ENCODE assay signal across 8 mouse cellular contexts in genomic region chr11:117987968-117988367, GRCm38 (mm10). TPM values are rescaled to one million over a fixed set of nuclear protein-coding genes. Genes with fewer than 3 reads are reported as not detected.
DNase-seq lines count a peak whose midpoint lies in the region; TF ChIP-seq lines count a peak whose summit lies in the region.

No protein-coding gene starts in this region.

- no peaks in the 10 kb centered on the region for H3K9me3 ChIP-seq in ES-E14 (ENCODE audit: control insufficient read depth, insufficient read depth, low read depth, low read length)

- no peak overlapping the region for H3K27ac ChIP-seq in ES-E14 (ENCODE audit: insufficient read depth, low read depth, low read length, poor library complexity, severe bottlenecking)

- H3K9ac ChIP-seq in ES-E14 (ENCODE audit: insufficient read depth, low read depth, low read length, poor library complexity, severe bottlenecking) = peak overlapping the region; percentile 82; the same call in 1 of the 2 replicates

- no peak for DNase-seq in ES-E14 (ENCODE audit: low read depth, low spot score)
- peak; percentile 80 for DNase-seq in c-Kit-positive CD71-positive TER-119-positive erythroid progenitor cells, embryonic 14.5 days (ENCODE audit: low spot score)
- DNase-seq in induced T-regulatory cell, adult 2 months (ENCODE audit: low read depth) = peak; percentile 72
- DNase-seq in lung, postnatal 25 days (ENCODE audit: low spot score) = peak; percentile 55
- no peak for DNase-seq in adrenal gland, postnatal 25 days
- DNase-seq in layer of hippocampus, adult 11-12 months (ENCODE audit: low spot score) = no peak
- no peak for DNase-seq in adrenal gland, adult 8-10 months
- DNase-seq in retina, embryonic 14.5 days (ENCODE audit: low spot score) = no peak

- H3K4me1 ChIP-seq in ES-E14 (ENCODE audit: control insufficient read depth in 2 of 2, insufficient read depth in 2 of 2, low read length in 2 of 2, poor library complexity in 1 of 2) = peaks cover 8 to 33% of the 10 kb centered on the region in 2 experiments

- in situ Hi-C loops in ES-E14 (cut with MboI; ENCODE audit: low sequenced_read_pairs in 2 of 2, unreplicated experiment in 2 of 2) = no loop called here

- peak overlapping the region; percentile 86 to 95 for H3K4me3 ChIP-seq in ES-E14 (ENCODE audit: insufficient read depth in 1 of 2, low read depth in 1 of 2, low read length in 2 of 2, poor library complexity in 1 of 2, severe bottlenecking in 1 of 2)

- no peaks in the 10 kb centered on the region for H3K36me3 ChIP-seq in ES-E14 (ENCODE audit: control insufficient read depth, insufficient read depth, low read length, poor library complexity, severe bottlenecking)

TF ChIP-seq in ES-E14, 5 proteins besides CTCF, POLR2A, EP300 and RAD21:
- TF ChIP-seq CHD2 (IDR thresholded peaks at IDR 0.05; ENCODE audit: low read depth, low read length) (no peak), MAFK (IDR thresholded peaks at IDR 0.05; ENCODE audit: insufficient read depth, low read depth, low read length) (no peak), ZC3H11A (IDR thresholded peaks at IDR 0.05; ENCODE audit: borderline replicate concordance, low read depth, low read length) (no peak), ZNF384 (IDR thresholded peaks at IDR 0.05; ENCODE audit: low read depth, low read length) (no peak), HCFC1 (IDR thresholded peaks at IDR 0.05; ENCODE audit: borderline replicate concordance, insufficient read depth, low read length) (no peak)

RNA-seq across cellular contexts. Expression of gene Pgs1, which starts 1.9 kb away (rescaled TPM):
- total RNA-seq in ES-E14 (2012; rRNA removed) = 95.2 and 101 TPM in 2 replicates
- total RNA-seq in adrenal gland, postnatal 25 days (2021) = 58.9 and 60.0 TPM in 2 replicates
- 10 to 100 TPM; 52.7 to 76.9 (median 68.2) TPM for total RNA-seq in adrenal gland, adult 8-10 months (2022)

RNA-seq across cellular contexts. Expression of gene Socs3, which starts 18.1 kb away (rescaled TPM):
- 69.8 and 78.6 TPM in 2 replicates for total RNA-seq in ES-E14 (2012; rRNA removed)
- total RNA-seq in adrenal gland, postnatal 25 days (2021) = 8.8 and 9.0 TPM in 2 replicates
- 10 to 100 TPM in 1 of 4 experiments, 1 to 10 TPM in 3; 4.4 to 14.6 (median 5.4) TPM for total RNA-seq in adrenal gland, adult 8-10 months (2022)

Comparison
In these comparisons a context has a peak if more than half of its experiments do, and no peak if none do; other contexts are left out.
1. DNase-seq: peak in c-Kit-positive CD71-positive TER-119-positive erythroid progenitor cells, embryonic 14.5 days (single experiment), induced T-regulatory cell, adult 2 months (single experiment) and lung, postnatal 25 days (single experiment); none in ES-E14 (single experiment), adrenal gland, postnatal 25 days (single experiment), layer of hippocampus, adult 11-12 months (single experiment), adrenal gland, adult 8-10 months (single experiment) and retina, embryonic 14.5 days (single experiment).